Mouse (Mus musculus) induced T-regulatory cell, adult 2 months (primary cell): ENCODE measurements around the gene Cep55.

ENCODE experiments used
- DNase-seq: peaks from one replicate; pipeline ENCODE4 v3.0.0-alpha.2; 2012; ENCODE audit warnings: low read depth

The Cep55 gene

DNA sequence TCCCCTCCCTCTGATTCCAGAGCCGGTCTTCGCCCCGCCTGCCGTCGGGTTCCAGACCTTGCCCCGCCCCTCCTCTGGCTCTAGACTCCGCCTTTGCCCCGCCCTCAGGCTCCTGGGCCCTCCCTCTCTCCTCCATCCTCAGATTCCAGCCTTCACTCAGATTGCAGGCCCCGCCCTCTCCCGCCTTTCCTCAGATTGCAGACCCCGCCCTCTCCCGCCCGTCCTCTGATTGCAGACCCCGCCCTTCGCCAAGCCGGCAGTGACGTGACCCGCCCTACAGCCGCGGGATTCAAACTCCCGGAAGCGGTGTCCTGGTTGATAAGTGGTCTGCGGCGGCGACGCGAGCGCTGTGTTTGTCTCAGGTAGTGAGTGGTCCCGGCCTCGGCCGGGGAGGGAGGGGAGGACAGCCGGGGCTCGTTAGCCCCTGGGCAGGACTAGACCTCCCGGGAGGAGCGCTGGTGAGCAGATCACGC is at the start of gene Cep55:
Cep55 (plus strand) TSS at position 292 of the 473 bp plus-strand sequence.
- peak; percentile 100 for DNase-seq

DNA sequence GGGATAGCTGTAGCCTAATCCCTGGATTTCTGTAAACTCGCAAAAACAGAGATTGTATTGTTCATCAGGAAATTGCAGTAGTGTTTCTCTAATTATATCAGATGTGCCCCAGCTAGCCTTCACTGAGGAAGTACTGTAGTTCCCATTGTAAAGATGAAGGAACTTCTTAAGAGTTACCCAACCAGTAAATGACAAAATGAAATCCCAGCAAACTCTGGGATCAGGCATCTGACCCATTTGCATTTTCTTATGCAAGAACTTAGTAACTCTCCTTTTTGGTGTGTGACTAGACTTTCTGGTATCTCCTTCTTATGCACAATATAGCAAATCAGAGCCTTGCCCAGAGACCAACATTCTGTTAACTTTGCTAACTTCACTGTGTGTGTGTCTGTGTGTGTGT is 43.4 kb upstream of the Cep55 start:
- no peak for DNase-seq

DNA sequence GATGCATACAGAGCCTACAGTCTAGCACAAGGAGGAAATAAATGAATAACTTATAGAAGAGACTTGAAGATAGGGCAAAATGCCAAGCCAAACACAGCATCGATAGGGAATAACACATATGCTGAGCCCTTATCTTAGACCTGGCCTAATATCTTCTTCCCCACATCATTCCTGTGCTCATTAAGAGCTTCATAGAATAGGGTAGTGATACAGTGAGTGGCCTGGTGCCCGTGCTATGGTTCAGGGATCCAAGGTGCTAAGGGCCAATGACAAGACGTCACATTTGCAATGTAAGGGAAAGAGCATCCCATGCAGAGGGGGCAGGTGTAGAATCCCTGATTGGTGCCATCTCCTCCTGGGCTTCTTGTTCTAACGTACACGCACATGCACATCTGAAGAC is 40.4 kb upstream of the Cep55 start:
- no peak for DNase-seq

DNA sequence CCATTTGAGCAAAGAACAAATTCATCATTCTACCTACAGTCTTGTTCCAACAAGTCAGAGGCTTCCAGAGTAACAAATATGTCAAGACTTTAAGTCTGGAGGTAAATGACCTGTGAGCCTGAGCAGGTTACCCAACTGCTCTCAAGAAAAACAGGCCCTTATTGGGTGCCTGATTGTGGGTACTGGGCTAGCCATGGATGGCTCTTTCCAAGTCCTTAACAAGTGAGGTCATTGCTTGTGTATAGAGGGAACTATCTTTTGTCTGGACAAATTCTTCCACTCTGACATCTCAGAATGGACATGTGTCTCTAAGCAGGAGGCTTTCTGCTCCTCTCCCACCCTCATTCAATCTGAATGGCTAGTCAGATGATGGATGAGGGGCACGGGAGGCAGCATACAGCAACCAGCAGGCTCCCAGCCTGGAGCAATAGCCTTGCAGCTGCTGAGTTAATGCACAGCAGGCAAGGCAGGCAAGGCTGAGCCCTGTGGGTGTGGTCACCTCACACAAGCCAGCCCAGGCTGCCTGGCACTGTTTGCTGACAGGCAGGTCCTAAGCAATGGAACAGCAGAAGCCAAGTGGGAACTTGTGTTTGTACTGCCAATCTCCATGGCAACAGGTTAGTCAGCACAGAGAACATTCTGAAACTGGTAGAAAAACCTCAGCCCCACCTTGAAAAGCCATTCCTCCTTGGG is 39.5 kb upstream of the Cep55 start:
- DNase-seq = no peak

DNA sequence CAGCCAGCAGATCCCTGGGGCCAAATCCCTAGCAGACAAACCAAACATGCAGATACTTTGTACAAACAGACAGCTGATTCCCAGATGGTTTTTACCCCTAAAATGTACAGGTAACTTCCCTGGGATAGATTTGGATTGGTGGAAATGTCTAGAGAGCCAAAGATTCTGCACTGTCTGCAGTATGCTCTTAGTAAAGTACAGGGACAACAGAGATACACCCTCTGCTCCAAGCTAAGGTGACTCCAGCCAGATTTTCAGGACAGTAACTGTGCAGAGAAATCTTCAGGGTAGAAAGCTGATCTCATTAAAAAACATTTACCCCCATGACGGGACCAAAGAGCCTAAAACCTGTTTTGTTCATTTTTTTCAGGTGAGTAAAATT is 38.9 kb upstream of the Cep55 start:
- no peak for DNase-seq

DNA sequence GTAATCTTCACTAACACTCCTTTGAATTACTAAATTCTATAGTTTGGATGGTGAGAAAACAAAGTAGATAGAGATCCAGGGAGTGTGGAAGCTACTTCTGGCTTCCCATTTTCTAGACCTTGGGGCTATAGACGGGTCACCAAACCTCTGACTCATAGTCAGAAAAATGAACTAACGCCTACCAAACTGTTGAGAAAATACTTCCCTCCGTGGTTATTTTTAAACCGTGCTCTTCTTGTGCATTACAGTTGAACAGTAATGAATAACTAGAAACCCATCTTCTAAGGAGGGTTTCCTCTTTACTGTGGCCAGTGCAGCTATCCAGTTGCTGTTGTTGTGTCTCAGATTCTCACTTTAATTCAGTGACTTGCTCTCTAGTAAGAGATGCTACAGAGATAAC is 32.1 kb upstream of the Cep55 start:
- DNase-seq = no peak

GRCm38 (mm10) chr19:38023603-38024002 is 31.2 kb upstream of the Cep55 start:
- no peak for DNase-seq

GRCm38 (mm10) chr19:38025254-38026041 is 29.4 kb upstream of the Cep55 start:
- no peak for DNase-seq

DNA sequence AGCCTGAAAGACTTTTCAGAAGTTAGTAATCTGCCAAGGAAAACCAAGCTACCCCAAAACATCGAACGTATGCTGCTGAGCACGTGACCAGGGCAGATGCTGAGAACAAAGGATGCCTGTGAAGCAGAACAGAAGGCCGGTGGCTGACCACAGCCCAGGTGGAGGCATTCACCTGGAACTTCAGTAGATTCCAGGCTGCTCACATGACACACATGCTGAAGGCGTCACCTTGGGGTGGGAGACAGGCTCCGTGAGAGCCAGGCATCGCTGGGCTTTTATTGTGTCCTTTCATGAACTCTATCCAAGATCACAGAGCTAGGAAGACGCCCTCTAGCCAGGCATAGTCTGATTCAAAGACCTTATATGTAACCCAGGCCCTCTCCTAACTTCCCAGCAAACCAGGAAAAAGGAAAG is 28.6 kb upstream of the Cep55 start:
- no peak for DNase-seq

GRCm38 (mm10) chr19:38027389-38027788 is 27.4 kb upstream of the Cep55 start:
- DNase-seq = no peak

- DNase-seq = no peak
These were observed 26.8 kb upstream of the Cep55 start for GRCm38 (mm10) chr19:38027881-38028521.

GRCm38 (mm10) chr19:38029292-38029691 is 25.5 kb upstream of the Cep55 start:
- DNase-seq = no peak

- DNase-seq = no peak
These were observed 24.9 kb upstream of the Cep55 start for GRCm38 (mm10) chr19:38029871-38030270.

GRCm38 (mm10) chr19:38030673-38031137 is 24.1 kb upstream of the Cep55 start:
- peak; percentile 36 for DNase-seq

GRCm38 (mm10) chr19:38031144-38031543 is 23.7 kb upstream of the Cep55 start:
- no peak for DNase-seq

DNA sequence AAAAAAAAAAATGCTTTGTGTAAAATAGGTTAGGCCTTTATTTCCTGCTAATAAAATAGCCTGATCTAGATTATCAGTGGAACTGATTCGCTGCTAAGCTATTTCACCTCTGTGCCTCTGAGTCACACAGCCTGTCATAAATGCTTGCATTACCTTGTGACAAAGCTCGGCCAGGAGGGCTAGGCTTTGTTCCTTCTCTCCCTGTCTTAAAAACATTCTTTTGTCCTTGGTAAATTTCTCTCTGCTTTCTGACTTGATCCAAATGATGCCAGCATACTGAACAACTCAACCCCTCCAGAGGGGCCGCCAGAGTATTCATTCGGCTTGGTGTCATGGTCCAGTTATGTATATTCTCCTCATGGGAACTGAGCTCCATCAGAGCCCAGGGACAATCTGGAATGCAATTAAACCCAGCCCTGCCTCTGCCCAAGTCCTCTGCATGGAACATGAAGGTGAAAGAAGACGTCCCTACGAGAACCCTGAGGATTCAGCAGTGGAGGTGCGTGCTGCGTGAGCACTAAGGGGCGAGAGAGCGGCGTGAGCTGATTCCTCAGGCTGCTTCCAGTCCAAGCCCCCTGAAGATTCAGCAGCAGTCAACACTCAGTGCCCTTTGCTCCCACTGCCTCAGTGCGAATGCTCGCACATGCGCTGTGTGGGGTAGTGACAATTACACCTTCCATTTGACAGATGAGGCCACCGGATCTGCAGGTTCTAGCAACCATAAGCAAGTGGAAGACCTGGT is 21.6 kb upstream of the Cep55 start:
- DNase-seq = no peak

- DNase-seq = no peak
These were observed 21.1 kb upstream of the Cep55 start for GRCm38 (mm10) chr19:38033735-38034057.

GRCm38 (mm10) chr19:38034696-38035095 is 20.1 kb upstream of the Cep55 start:
- no peak for DNase-seq

- DNase-seq = no peak
These were observed 19.0 kb upstream of the Cep55 start for GRCm38 (mm10) chr19:38035766-38036165.

DNA sequence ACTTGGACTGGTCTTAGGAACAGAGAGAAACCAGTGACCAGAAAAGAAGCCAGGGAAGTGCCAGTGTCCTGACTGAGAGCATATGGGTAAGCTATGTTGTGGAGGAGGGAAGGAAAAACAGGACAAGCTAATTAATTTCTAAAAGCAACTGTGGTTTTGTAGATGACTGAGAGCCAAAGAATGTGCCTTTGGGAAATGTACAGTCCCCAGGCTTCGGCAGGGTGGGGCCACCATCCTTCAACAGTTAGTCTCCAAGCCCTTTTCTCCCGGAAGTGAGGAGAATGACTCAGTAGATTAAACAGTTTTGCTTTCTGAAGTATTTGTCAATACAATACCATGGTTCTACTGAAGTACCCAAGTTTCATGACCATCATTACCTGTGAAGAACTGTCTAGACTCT is 16.5 kb upstream of the Cep55 start:
- DNase-seq = no peak

DNA sequence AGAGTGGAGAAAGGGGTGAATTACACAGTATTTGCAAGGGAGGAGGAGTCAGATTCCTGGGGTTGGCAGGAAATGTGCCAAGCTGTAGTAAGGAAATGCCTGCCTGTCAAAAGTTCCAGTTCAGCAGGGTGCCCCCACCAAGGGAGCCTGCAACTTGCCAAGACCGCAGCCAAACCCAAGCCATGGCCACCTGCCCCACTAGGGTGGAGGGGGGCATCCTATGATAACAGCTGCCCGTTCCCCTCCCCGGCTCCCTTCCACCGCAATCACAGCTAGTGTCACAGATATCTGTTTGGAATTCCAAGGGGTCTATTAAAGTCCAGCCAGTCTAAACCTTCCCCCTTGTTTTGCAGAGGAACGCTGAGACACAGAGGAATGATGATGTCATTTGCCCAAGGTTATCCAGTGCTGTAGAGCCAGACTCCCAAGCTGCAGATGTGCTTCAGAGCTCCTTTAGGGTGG is 12.5 kb upstream of the Cep55 start:
- no peak for DNase-seq
